Mouse (Mus musculus) embryonic fibroblast, embryonic 13.5 days (primary cell): Measurements from ENCODE around the gene Ogdh. TPM values are rescaled to one million over a fixed set of nuclear protein-coding genes. Genes with fewer than 3 reads are reported as not detected.
"Not testable (repeated sequence)": the region's sequence is repeated elsewhere in the genome, so short reads cannot be mapped to it uniquely, and the experiment has no call there.

Experiments
- H3K27ac ChIP-seq: 2 replicates; pipeline ENCODE4 v1.5.1; 2012; ENCODE audit warnings: low read length, control low read depth, inconsistent platforms; ENCODE audit not compliant: insufficient read depth
- H3K4me1 ChIP-seq: 2 replicates; pipeline ENCODE4 v1.6.1; 2011; ENCODE audit warnings: low read length; ENCODE audit not compliant: control insufficient read depth, insufficient read depth
- H3K4me3 ChIP-seq: 2 replicates; pipeline ENCODE4 v1.5.1; 2011; ENCODE audit warnings: mild to moderate bottlenecking, control low read depth, low read length; ENCODE audit not compliant: insufficient read depth
- CTCF ChIP-seq: IDR thresholded peaks from 2 replicates; pipeline ENCODE4 v1.5.1; 2011; ENCODE audit warnings: mild to moderate bottlenecking, control low read depth, low read length, moderate library complexity, borderline replicate concordance; ENCODE audit not compliant: insufficient read depth
- POLR2A ChIP-seq: IDR thresholded peaks from 2 replicates; pipeline ENCODE4 v1.6.1; 2011; ENCODE audit warnings: low read depth, mild to moderate bottlenecking, control low read depth, low read length, moderate library complexity
- polyA plus RNA-seq: library from polyadenylated mRNA; stranded (reverse); fragments of >200 nt; gene quantifications from 2 replicates; pipeline ENCODE4 v1.2.4, GENCODE M21; 2011; ENCODE audit warnings: low read depth; ENCODE audit not compliant: missing spikeins, insufficient read length

The Ogdh gene
- 75.8 and 89.6 TPM in 2 replicates for polyA plus RNA-seq

- H3K4me3 ChIP-seq: peak within 1 kb of the TSS; percentile 76
- H3K27ac ChIP-seq: peak within 1 kb of the TSS; percentile 67
- no peaks in the 10 kb centered on the region; the same call in 1 of the 2 replicates for H3K4me1 ChIP-seq
- TF ChIP-seq CTCF (no peak), POLR2A (peak; percentile 91)
Measured at GRCm38 (mm10) chr11:6291401-6292115, at the start of gene Ogdh. Gene Ogdh (plus strand): TSS chr11:6291633.

- Histone ChIP-seq H3K4me3 (no peak overlapping the region), H3K27ac (no peak overlapping the region), H3K4me1 (no peaks in the 10 kb centered on the region)
- no peak for TF ChIP-seq POLR2A
- TF ChIP-seq CTCF: no peak
Measured at GRCm38 (mm10) chr11:6244707-6245106, 46.7 kb upstream of the Ogdh start.

- Histone ChIP-seq H3K27ac (no peak overlapping the region), H3K4me1 (no peaks in the 10 kb centered on the region), H3K4me3 (no peak overlapping the region)
- TF ChIP-seq CTCF: no peak
- TF ChIP-seq POLR2A: no peak
Measured at GRCm38 (mm10) chr11:6252248-6252647, 39.2 kb upstream of the Ogdh start.

GRCm38 (mm10) chr11:6252824-6253223, 38.6 kb upstream of the Ogdh start:
- Histone ChIP-seq H3K27ac (no peak overlapping the region), H3K4me1 (no peaks in the 10 kb centered on the region), H3K4me3 (no peak overlapping the region)
- TF ChIP-seq CTCF (no peak), POLR2A (no peak)

- H3K27ac ChIP-seq, H3K4me1 ChIP-seq, H3K4me3 ChIP-seq: not testable (repeated sequence)
Measured at GRCm38 (mm10) chr11:6254602-6255001, 36.8 kb upstream of the Ogdh start.

GRCm38 (mm10) chr11:6256490-6257072, 34.9 kb upstream of the Ogdh start:
- no peak overlapping the region for H3K4me3 ChIP-seq
- TF ChIP-seq CTCF (no peak), POLR2A (no peak; the same call in 1 of the 2 replicates)
- no peaks in the 10 kb centered on the region for H3K4me1 ChIP-seq
- no peak overlapping the region for H3K27ac ChIP-seq

DNA sequence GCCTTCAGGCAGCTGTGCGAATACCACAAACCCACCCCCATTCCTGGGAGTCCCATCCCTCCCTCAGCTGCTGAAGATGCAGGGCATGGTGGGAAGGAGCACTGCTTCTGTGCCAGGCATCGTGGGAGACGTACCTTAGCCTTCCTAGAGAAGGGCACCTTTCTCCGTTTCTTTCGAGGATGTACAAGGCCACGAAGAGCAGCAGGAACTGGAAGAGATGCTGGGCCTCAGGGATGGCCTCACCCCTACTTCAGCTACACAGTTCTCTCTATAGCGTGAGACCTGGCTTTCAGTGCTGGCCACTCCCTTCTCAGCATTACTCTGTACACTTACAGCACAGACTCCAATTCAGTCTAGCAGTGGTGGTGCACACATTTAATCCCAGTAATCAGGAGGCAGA, 32.0 kb upstream of the Ogdh start:
- Histone ChIP-seq H3K27ac (no peak overlapping the region), H3K4me3 (no peak overlapping the region), H3K4me1 (no peaks in the 10 kb centered on the region)
- no peak for TF ChIP-seq POLR2A
- TF ChIP-seq CTCF: no peak

- H3K27ac ChIP-seq: no peak overlapping the region
- TF ChIP-seq POLR2A: no peak
- TF ChIP-seq CTCF: peak; percentile 97
- no peak overlapping the region for H3K4me3 ChIP-seq
- no peaks in the 10 kb centered on the region for H3K4me1 ChIP-seq
Measured at GRCm38 (mm10) chr11:6261434-6262082, 29.9 kb upstream of the Ogdh start.

DNA sequence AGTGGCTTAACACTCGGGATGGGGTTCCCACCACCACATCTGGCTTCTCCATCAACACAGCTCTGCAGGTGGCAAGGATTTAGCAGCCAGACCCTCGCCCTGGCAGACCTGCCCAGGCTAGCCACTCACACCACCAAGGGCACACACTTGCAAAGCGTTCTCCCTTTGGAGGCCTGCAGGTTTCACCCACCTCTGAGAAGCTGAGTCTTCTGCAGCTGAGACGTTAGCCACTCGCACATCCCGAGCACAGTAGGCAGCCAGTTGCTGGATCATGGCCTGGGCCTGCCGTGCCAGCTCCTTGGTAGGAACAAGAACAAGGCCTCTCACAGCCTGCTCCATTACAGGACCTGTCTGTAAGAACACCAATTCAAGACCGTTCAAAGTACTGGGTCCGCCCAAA, 24.8 kb upstream of the Ogdh start:
- no peak overlapping the region for H3K27ac ChIP-seq
- no peak for TF ChIP-seq CTCF
- no peak for TF ChIP-seq POLR2A
- peak overlapping the region; percentile 75 for H3K4me3 ChIP-seq
- no peaks in the 10 kb centered on the region for H3K4me1 ChIP-seq
